Mouse (Mus musculus) forebrain, embryonic 13.5 days (tissue): ENCODE results near the gene Zfyve19. TPM values are rescaled to one million over a fixed set of nuclear protein-coding genes. Genes with fewer than 3 reads are reported as not detected.

Experiments
- ATAC-seq: fragments of 200-750 bp; cut with Nextera tagmentation; 2 replicates; pipeline ENCODE4 v1.8.0; 2017
- H3K27ac ChIP-seq: fragments of 300-500 bp; sonication (generic); 2 replicates; pipeline ENCODE4 v1.5.1; 2015; ENCODE audit warnings: inconsistent platforms, mild to moderate bottlenecking, moderate library complexity
- H3K27me3 ChIP-seq: fragments of 300-500 bp; sonication (generic); 2 replicates; pipeline ENCODE4 v1.6.1; 2015; ENCODE audit warnings: mild to moderate bottlenecking, inconsistent platforms
- H3K36me3 ChIP-seq: fragments of 300-500 bp; sonication (generic); 2 replicates; pipeline ENCODE4 v1.6.1; 2015; ENCODE audit warnings: mild to moderate bottlenecking, inconsistent platforms; ENCODE audit not compliant: poor library complexity, severe bottlenecking
- H3K4me1 ChIP-seq: fragments of 300-500 bp; sonication (generic); 2 replicates; pipeline ENCODE4 v1.6.1; 2015; ENCODE audit warnings: inconsistent platforms
- H3K4me2 ChIP-seq: fragments of 300-500 bp; sonication (generic); 2 replicates; pipeline ENCODE4 v1.6.1; 2015; ENCODE audit warnings: inconsistent platforms, mild to moderate bottlenecking, moderate library complexity
- H3K4me3 ChIP-seq: fragments of 300-500 bp; sonication (generic); 2 replicates; pipeline ENCODE4 v1.5.1; 2015; ENCODE audit warnings: mild to moderate bottlenecking, inconsistent platforms
- H3K9ac ChIP-seq: fragments of 300-500 bp; sonication (generic); 2 replicates; pipeline ENCODE4 v1.6.1; 2015; ENCODE audit warnings: mild to moderate bottlenecking, inconsistent platforms
- H3K9me3 ChIP-seq: fragments of 300-500 bp; sonication (generic); replicated peaks from 2 replicates; pipeline ENCODE4 v1.6.1; 2016; ENCODE audit warnings: inconsistent platforms
- WGBS: fragments of 180-500 bp; shearing (Covaris S2); methylation state at CpG from one replicate; pipeline ENCODE4 v1.1.7; 2015; 5-methylcytosine and 5-hydroxymethylcytosine counted together
- polyA plus RNA-seq: library from polyadenylated mRNA; unstranded; fragments of >200 nt; fragmentation: Nextera tagmentation; extraction: Ambion mirVana; gene quantifications from 2 replicates; pipeline ENCODE4 v1.2.1, GENCODE M21; 2015

The Zfyve19 gene
- polyA plus RNA-seq, 1 experiment from 2014 or later, result 49.3 TPM

- Histone ChIP-seq H3K4me1 (0 out of 2 replicates have a peak, but pooled peaks cover 6% of the 10 kb centered on the region), H3K9me3 (no peaks in the 10 kb centered on the region), H3K4me2 (no peak overlapping the region), H3K27me3 (peaks cover 5% of the 10 kb centered on the region; the same call in 1 of the 2 replicates), H3K9ac (no peak overlapping the region), H3K4me3 (no peak overlapping the region), H3K36me3 (no peaks in the 10 kb centered on the region), H3K27ac (no peak overlapping the region)
- no peak for ATAC-seq
- 91% methylated on average over 5 of the region's 5 CpGs for WGBS
These were observed 55.4 kb downstream of the Zfyve19 start for GRCm38 (mm10) chr2:119263813-119264212.

Other genes with a start within 250 kb of the Zfyve19 start
- gene Ccdc32, start 179.2 kb upstream of the Zfyve19 start, polyA plus RNA-seq, result 31.1 and 33.8 TPM in 2 replicates
- 7.3 and 7.7 TPM in 2 replicates for gene Rpusd2, start 173.8 kb upstream of the Zfyve19 start, polyA plus RNA-seq
- gene Knl1, start 161.5 kb upstream of the Zfyve19 start, polyA plus RNA-seq, result 65.5 and 66.6 TPM in 2 replicates
- gene Rad51, start 95.8 kb upstream of the Zfyve19 start, polyA plus RNA-seq, result 42.9 and 50.7 TPM in 2 replicates
- 44.7 and 49.6 TPM in 2 replicates for gene Rmdn3, start 51.6 kb upstream of the Zfyve19 start, polyA plus RNA-seq
- 1.7 and 2.5 TPM in 2 replicates for gene Gchfr, start 40.8 kb upstream of the Zfyve19 start, polyA plus RNA-seq
- gene Gm14137, start 34.1 kb upstream of the Zfyve19 start, polyA plus RNA-seq, result 0.88 and 0.93 TPM in 2 replicates
- gene Dnajc17, start 178 bp downstream of the Zfyve19 start, polyA plus RNA-seq, result 25.0 and 25.2 TPM in 2 replicates
- gene Ppp1r14d, start 21.3 kb downstream of the Zfyve19 start, polyA plus RNA-seq, result not detected in 2 replicates
- 0.26 and 0.52 TPM in 2 replicates for gene Spint1, start 28.7 kb downstream of the Zfyve19 start, polyA plus RNA-seq
- gene Rhov, start 62.7 kb downstream of the Zfyve19 start, polyA plus RNA-seq, result 6.2 and 8.0 TPM in 2 replicates
- 21.2 and 23.5 TPM in 2 replicates for gene Vps18, start 80.1 kb downstream of the Zfyve19 start, polyA plus RNA-seq
- gene Dll4, start 117.2 kb downstream of the Zfyve19 start, polyA plus RNA-seq, result 3.9 and 4.0 TPM in 2 replicates
- gene Chac1, start 142.6 kb downstream of the Zfyve19 start, polyA plus RNA-seq, result 2.3 and 3.4 TPM in 2 replicates